Mouse (Mus musculus) erythroblast, embryonic 14.5 days (primary cell): ENCODE measurements around the gene Ldlrap1.

Experiments
- GATA1 ChIP-seq: IDR thresholded peaks from 2 replicates; pipeline ENCODE4 v1.6.1; 2012; ENCODE audit warnings: low read length, inconsistent platforms, mixed read lengths
- TAL1 ChIP-seq: IDR thresholded peaks from 3 replicates; pipeline ENCODE4 v1.6.1; 2012; ENCODE audit warnings: low read length, inconsistent platforms, mixed read lengths

DNA sequence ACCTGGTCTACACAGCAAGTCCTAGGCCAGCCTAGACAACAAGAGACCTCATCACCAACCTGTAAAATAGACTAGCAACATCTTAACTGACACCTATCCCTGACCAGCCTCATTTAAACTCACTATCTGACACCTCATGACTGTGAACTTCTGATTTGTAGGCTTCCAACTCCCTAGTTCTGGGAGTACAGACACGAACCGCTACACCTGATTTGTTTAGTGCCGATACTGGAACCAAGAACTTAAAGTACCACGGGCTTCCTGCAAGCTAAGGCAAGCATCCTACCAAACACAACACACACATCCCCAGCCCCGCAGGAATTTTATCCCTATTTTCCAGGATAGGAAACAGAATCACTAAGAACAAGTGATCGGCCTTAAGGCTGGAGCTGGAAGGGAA lies 1.5 kb downstream of the Ldlrap1 start:
- TF ChIP-seq GATA1 (no peak), TAL1 (no peak)
